Mouse (Mus musculus): ENCODE results near the gene Pmp22. TPM values are rescaled to one million over a fixed set of nuclear protein-coding genes. Genes with fewer than 3 reads are reported as not detected.

The Pmp22 gene
- total RNA-seq, 2 experiments from 2014 or later: 51.5 to 55.6 TPM

- DNase-seq: no peak
- intact Hi-C loops (cut with DNase I): no loop called here
Observed at GRCm38 (mm10) chr11:63126976-63127375, 1.8 kb upstream of the Pmp22 start.

- DNase-seq: no peak
- intact Hi-C loops (cut with DNase I): no loop called here
Observed at GRCm38 (mm10) chr11:63127513-63127912, 1.3 kb upstream of the Pmp22 start.

DNA sequence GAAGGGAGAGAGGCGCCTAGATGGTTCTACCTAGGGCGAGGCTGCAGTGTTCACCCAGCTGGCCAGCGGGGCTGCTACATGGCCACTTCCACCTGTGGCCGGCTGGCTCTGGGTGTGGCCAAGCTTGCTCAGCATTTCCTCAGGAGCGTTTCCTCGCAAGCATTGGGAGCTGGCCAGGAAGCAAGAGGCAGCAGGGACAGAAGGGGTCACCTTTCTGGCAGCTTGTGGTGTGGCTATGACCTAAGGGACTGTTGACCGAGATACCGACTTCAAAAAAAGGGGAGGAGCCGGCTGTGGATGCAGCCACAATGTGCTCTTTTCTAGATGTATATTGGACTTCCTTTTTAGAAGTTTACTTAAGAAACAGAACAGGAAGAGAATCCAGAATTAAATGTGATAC lies 593 bp downstream of the Pmp22 start:
- peak; percentile 58 to 66 for DNase-seq
- intact Hi-C loops (cut with DNase I): no loop called here

- intact Hi-C loops (cut with DNase I): loop anchor here (2.0 to 5.0 kb wide), 3 partner anchors 103 to 373 kb away; no protein-coding TSS in a partner anchor
- DNase-seq: peak in 1 of 2 experiments; percentile 43
Observed at GRCm38 (mm10) chr11:63129840-63130239, 1.1 kb downstream of the Pmp22 start.

DNA sequence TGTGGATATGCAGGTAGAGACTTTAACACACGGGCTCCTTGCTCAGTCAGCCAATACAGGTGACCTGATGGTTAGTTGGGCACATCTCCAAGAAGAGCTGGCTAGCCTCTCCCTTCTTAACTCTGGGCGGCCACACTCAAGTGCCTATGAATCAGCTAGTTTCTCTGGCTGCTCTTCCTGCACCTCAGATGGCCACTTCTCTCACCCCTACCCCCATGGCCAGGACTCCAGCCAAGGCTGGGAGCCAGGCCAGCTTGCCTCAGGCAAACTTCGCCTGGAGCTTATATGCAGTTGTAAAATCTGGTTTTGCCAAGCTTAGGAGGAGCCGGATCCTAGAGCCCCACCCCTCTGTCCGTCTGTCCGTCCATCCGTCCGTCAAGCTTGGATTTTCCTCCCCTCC lies 1.7 kb downstream of the Pmp22 start:
- DNase-seq: peak; percentile 85 to 86
- intact Hi-C loops (cut with DNase I): loop anchor here (2.0 to 5.0 kb wide), 3 partner anchors 104 to 373 kb away; no protein-coding TSS in a partner anchor

DNA sequence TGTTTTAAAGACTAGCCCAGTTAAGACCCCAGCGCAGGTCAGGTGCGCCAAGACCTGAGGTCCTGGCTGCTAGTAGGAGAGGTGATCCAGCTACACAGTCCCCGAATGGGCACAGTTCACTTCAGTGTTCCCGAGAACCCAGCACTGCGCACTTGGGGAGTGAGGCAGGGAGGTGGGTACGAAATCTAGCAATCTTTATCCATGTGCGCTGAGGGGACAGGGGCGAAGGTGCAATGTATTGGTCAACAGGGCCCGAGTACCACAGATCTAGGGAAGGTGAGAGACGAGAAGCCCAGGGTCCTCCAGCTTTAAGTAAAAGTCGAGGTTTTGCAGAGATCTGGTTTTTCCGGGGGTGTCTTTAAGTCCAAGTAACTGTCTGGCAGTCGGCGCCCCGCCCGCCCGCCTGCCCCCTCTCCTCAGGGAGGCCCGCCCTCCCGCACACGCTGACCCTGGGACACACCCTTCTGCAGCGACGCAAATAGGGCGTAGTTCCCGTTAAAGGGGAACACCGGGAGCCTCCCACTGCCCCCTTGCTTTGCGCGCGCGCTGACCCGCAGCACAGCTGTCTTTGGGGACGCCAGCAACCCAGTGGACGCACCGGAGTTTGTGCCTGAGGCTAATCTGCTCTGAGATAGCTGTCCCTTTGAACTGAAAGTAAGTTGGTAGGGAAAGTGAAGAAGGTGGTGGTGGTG lies 2.4 kb downstream of the Pmp22 start:
- peak; percentile 81 to 82 for DNase-seq
- intact Hi-C loops (cut with DNase I): loop anchor here (2.0 to 5.0 kb wide), 3 partner anchors 104 to 374 kb away; no protein-coding TSS in a partner anchor

DNA sequence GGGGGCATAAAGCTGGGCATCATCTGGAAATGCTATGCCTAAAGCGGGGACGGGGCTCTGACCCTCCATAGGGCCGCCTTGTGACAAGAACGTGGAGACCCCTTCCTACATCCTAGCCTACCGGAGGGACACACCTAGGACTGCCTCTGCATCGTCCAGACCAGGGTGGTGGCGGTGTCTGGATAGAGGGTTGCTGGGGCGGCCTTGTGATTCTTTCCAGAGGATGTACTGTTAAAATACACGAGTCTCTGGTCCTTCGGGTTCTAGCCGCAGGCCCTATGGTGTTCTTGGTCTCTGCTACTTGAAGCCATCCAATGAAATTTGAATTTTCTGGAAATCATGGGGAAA lies 2.9 kb downstream of the Pmp22 start:
- no peak for DNase-seq

GRCm38 (mm10) chr11:63132151-63132500 lies 3.3 kb downstream of the Pmp22 start:
- no peak for DNase-seq
- intact Hi-C loops (cut with DNase I): loop anchor here (5.0 kb wide), 1 partner anchor 375 kb away; no protein-coding TSS in a partner anchor

More for the DNA sequence above, 2.9 kb downstream of the Pmp22 start:
- intact Hi-C loops (cut with DNase I): loop anchor here (2.0 to 5.0 kb wide), 3 partner anchors 105 to 374 kb away; no protein-coding TSS in a partner anchor

DNA sequence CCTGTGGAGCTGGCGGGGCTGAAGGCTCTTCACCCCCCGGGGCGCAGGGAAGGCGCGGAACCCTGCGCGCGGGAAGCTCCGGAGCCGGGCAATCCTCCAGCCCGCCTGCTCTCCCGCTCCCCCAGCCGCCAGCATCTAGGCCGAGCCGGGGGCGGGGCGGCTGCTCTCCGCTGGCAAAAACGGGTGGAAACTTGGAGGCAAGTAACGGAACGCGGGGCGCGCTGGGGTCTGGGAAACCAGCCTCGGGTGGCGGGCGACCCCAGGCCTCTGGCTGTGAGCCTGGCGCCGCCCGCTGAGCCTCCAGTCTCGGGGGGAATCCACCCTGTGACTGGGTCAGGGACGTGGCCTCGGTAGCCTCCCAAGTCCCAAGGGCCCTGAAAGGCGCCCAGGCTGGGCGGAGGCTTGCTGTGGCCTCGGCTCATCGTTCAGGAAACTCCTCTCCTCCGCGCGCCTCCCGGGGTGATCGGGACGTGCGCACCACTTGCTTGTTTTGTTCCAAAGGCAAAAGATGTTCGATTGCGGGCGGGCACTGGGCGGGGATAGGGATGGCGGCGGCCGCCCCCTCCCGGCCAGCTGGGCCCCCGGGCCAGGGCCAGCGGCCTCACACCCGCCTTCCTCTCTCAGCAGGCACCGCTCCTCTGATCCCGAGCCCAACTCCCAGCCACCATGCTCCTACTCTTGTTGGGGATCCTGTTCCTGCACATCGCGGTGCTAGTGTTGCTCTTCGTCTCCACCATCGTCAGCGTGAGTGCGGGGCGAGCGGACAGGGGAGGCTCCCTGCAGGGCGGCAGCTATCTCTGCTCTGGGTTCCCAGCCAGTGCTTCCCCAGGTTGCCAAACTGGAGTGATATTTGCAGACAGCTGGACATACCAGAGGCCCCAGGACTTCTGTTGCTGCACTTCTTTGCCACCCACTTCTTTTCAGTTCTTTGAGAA lies 4.0 kb downstream of the Pmp22 start:
- peak; percentile 81 to 87 for DNase-seq
- intact Hi-C loops (cut with DNase I): loop anchor here (5.0 kb wide), 1 partner anchor 375 kb away; no protein-coding TSS in a partner anchor

GRCm38 (mm10) chr11:63134021-63134420 lies 5.2 kb downstream of the Pmp22 start:
- intact Hi-C loops (cut with DNase I): loop anchor here (2.0 to 5.0 kb wide), 2 partner anchors 19 to 377 kb away; no protein-coding TSS in a partner anchor

GRCm38 (mm10) chr11:63134742-63135482 lies 6.1 kb downstream of the Pmp22 start:
- intact Hi-C loops (cut with DNase I): loop anchor here (1.0 to 5.0 kb wide), 5 partner anchors 20 to 378 kb away; partner anchors contain the start of gene Trim16
- no peak for DNase-seq

More at GRCm38 (mm10) chr11:63134021-63134420, 5.2 kb downstream of the Pmp22 start:
- DNase-seq: no peak

- intact Hi-C loops (cut with DNase I): loop anchor here (1.0 to 5.0 kb wide), 4 partner anchors 21 to 313 kb away; partner anchors contain the start of gene Trim16
- peak; percentile 98 to 99 for DNase-seq
Observed at GRCm38 (mm10) chr11:63135622-63136021, 6.8 kb downstream of the Pmp22 start.

- intact Hi-C loops (cut with DNase I): loop anchor here (5.0 kb wide), 2 partner anchors 36 to 314 kb away; partner anchors contain the start of gene Trim16
- peak; percentile 73 for DNase-seq
Observed at GRCm38 (mm10) chr11:63136205-63136604, 7.4 kb downstream of the Pmp22 start.

- DNase-seq: no peak
- intact Hi-C loops (cut with DNase I): loop anchor here (5.0 kb wide), 2 partner anchors 35 to 315 kb away; partner anchors contain the start of gene Trim16
Observed at GRCm38 (mm10) chr11:63136836-63137416, 8.1 kb downstream of the Pmp22 start.

- intact Hi-C loops (cut with DNase I): loop anchor here (5.0 kb wide), 2 partner anchors 34 to 316 kb away; partner anchors contain the start of gene Trim16
Observed at GRCm38 (mm10) chr11:63138739-63139138, 10.0 kb downstream of the Pmp22 start.

GRCm38 (mm10) chr11:63142311-63142710 lies 13.5 kb downstream of the Pmp22 start:
- intact Hi-C loops (cut with DNase I): no loop called here
- DNase-seq: no peak

More at GRCm38 (mm10) chr11:63138739-63139138, 10.0 kb downstream of the Pmp22 start:
- no peak for DNase-seq

DNA sequence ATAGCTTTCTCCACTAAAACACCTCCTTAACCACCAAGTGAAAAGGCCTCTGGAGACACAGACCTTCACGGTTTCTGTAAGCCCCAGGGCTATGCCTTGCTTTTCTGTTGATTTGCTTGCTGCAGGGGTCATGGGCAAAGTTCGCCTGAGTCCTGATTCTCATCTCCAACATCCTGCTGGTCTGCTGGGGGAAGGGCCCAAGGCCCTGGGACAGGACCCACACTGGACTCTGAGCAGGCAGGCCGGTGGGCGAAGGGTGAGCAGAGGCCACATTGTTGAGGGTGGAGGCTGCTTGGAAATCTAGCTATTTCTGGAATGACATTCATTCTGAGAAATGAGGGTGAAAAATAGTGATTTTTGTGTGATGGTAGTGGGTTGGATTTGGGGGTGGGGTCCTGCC lies 14.0 kb downstream of the Pmp22 start:
- intact Hi-C loops (cut with DNase I): no loop called here
- no peak for DNase-seq

DNA sequence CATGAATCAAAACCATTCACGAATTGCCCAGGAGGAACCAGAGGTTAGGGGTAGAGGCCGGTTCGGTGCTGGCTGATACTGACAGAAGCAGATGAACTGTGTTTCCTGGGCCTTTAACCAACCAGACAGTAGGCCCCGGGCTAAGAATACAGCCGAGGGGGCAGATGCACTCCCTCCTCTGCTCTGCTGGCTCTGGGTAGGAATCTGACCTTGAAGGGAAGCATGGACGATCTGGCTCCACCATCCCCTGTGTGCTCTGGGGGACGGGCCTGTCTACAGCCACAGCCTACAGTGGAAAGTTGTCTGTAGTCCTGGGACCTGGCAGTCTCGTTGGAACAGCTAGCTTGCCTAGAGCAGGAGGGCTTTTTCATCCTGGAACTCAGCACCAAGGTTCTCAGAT lies 14.7 kb downstream of the Pmp22 start:
- peak in 1 of 2 experiments; percentile 46 for DNase-seq
- intact Hi-C loops (cut with DNase I): no loop called here

- intact Hi-C loops (cut with DNase I): no loop called here
- DNase-seq: no peak
Observed at GRCm38 (mm10) chr11:63146601-63147000, 17.8 kb downstream of the Pmp22 start.
